Comparison of ENCODE assay signal across 8 mouse cellular contexts in the genomic region with DNA sequence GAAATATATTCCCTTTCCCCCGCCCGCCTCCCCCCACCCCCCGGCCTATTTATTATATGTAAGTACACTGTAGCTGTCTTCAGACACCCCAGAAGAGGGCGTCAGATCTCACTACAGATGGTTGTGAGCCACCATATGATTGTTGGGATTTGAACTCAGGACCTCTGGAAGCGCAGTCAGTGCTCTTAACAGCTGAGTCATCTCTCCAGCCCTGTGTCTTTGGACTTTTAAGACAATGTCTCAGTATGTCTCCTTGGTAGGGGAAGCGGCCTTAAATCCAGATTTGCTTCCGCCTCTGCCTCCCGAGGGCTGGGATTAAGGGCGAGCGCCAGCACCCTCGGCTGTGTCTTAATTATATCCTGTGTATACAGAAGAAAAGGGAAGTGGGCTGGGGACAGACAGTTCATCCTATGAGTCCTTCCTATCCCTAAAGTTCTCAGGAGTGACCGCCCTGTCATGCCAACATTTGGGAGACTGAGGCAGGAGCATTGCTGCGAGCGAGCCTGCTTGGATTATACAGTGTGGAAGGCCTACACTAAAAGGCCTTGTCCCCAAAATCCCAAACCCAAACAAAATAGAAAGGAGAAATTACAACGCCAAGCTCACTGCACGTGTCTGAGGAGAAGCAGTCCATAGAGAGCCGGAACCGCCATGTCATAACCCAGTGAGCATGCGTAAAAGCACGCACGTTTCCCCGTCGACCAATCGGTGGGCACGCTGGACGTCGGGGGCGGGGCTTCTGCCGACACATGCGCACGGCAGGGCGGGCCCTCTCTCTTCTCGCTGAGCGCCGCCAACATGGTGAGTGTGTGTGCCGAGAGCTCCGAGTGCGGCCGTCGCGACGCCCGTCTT. TPM values are rescaled to one million over a fixed set of nuclear protein-coding genes. Genes with fewer than 3 reads are reported as not detected.
DNase-seq lines count a peak whose midpoint lies in the region; ATAC-seq lines count a peak whose summit lies in the region.

Rpl14 (plus strand) TSS at position 704 of the 852 bp plus-strand sequence.

- H3K9me3 ChIP-seq in hindbrain, embryonic 13.5 days, result no peaks in the 10 kb centered on the region

- H3K27me3 ChIP-seq in hindbrain, embryonic 13.5 days, result peaks cover 8% of the 10 kb centered on the region; the same call in 1 of the 2 replicates

- peak within 1 kb of the TSS; percentile 87 for H3K27ac ChIP-seq in hindbrain, embryonic 13.5 days

- peak within 1 kb of the TSS; percentile 90 for H3K4me3 ChIP-seq in hindbrain, embryonic 13.5 days

- peak within 1 kb of the TSS; percentile 92 for H3K9ac ChIP-seq in hindbrain, embryonic 13.5 days

- peaks cover 36% of the 10 kb centered on the region for H3K36me3 ChIP-seq in hindbrain, embryonic 13.5 days

- peak within 1 kb of the TSS; percentile 93 for H3K4me2 ChIP-seq in hindbrain, embryonic 13.5 days

- peaks cover 25% of the 10 kb centered on the region for H3K4me1 ChIP-seq in hindbrain, embryonic 13.5 days (replicated peaks)

- peak; percentile 97 for DNase-seq in NIH3T3 (ENCODE audit: low read depth)
- DNase-seq in cerebellum, postnatal 10 days, result peak; percentile 100
- DNase-seq in frontal cortex, postnatal 14 days (ENCODE audit: low spot score in 2 of 2), result peak; percentile 94 to 98
- DNase-seq in layer of hippocampus, postnatal 36 days, result peak; percentile 96 to 98
- peak; percentile 99 for DNase-seq in lung, postnatal 36 days
- DNase-seq in retina, postnatal 1 day, result peak; percentile 97
- peak; percentile 96 to 98 for DNase-seq in urinary bladder, adult 18-20 months (ENCODE audit: low spot score in 2 of 2)

- ATAC-seq in hindbrain, embryonic 13.5 days (ENCODE audit: low FRiP score), result peak; percentile 95

- WGBS in hindbrain, embryonic 13.5 days, result 6% methylated on average over 43 of the region's 43 CpGs

RNA-seq across cellular contexts. Expression of gene Rpl14, which starts in this region (rescaled TPM):
- 481 and 484 TPM in 2 replicates for polyA plus RNA-seq in hindbrain, embryonic 13.5 days (2015; fragmentation: Nextera tagmentation; extraction: Ambion mirVana)
- 100 to 1,000 TPM; 302 to 311 TPM for total RNA-seq in layer of hippocampus, postnatal 36 days (2021)

Comparison
In these comparisons a context has a peak if more than half of its experiments do, and no peak if none do; other contexts are left out.
1. Peak in every context shown above with its lines: DNase-seq, ATAC-seq, H3K4me3 ChIP-seq and H3K27ac ChIP-seq.